Comparison of ENCODE assay signal across 7 mouse cellular contexts in the genomic region with DNA sequence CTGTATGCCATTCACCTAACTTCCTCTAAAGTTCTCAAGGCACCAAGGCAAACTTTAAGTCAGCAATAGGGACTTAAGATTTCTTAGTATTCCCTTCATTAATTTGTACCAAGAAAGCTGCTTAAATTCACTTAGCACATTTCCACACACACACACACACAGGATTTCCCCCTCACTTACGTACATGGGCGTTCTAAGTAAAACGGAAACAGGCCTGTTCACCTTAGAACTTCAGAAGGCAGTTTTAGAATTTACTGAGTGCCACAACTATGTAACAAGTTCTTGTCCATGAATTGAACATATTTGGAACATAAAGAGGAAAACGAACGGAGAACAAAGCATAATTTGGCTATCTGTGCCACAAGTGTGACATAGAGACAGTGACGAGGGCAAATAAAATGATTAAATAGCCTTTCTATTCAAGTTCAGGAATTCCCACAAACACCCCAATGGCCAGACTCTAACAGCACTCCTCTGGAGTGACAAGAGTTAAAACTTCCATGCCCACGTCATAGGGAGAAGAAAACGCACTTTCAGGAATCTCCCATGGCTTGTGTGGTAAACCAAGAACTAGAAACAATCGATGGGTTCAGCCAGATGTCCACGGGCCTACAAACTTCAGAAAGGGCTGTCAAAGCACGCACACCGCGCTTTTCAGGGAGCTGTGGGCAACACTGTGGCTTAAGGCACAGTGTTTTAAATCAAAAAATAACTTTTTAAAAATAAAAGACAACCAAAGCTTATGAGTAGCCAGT. TPM values are rescaled to one million over a fixed set of nuclear protein-coding genes. Genes with fewer than 3 reads are reported as not detected.
DNase-seq lines count a peak whose midpoint lies in the region; ATAC-seq lines count a peak whose summit lies in the region.

No protein-coding gene starts in this region.

- DNase-seq in CD8-positive naive resting alpha-beta T cell, adult 2 months (ENCODE audit: low read depth in 2 of 2, low spot score in 2 of 2), result peak; percentile 20 to 38
- no peak for DNase-seq in limb, embryonic 11.5 days (ENCODE audit: low spot score)
- no peak for DNase-seq in right cerebral cortex, postnatal 4 days

- H3K9me3 ChIP-seq in heart, embryonic 13.5 days, result no peaks in the 10 kb centered on the region
- H3K9me3 ChIP-seq in limb, embryonic 11.5 days (ENCODE audit: control insufficient read depth, low read length), result no peaks in the 10 kb centered on the region
- H3K9me3 ChIP-seq in neural tube, embryonic 13.5 days, result no peaks in the 10 kb centered on the region

- WGBS in heart, embryonic 13.5 days, result 56% methylated on average over 13 of the region's 13 CpGs
- WGBS in limb, embryonic 11.5 days, result 55% methylated on average over 13 of the region's 13 CpGs
- 44% methylated on average over 13 of the region's 13 CpGs for WGBS in neural tube, embryonic 13.5 days

- peaks cover 48% of the 10 kb centered on the region for H3K4me1 ChIP-seq in heart, embryonic 13.5 days
- H3K4me1 ChIP-seq in limb, embryonic 11.5 days (ENCODE audit: control insufficient read depth, insufficient read depth, low read length), result peaks cover 6% of the 10 kb centered on the region
- peaks cover 30% of the 10 kb centered on the region for H3K4me1 ChIP-seq in neural tube, embryonic 13.5 days (replicated peaks)

- peak overlapping the region; percentile 95 for H3K27ac ChIP-seq in heart, embryonic 13.5 days (replicated peaks)
- H3K27ac ChIP-seq in limb, embryonic 11.5 days (replicated peaks; ENCODE audit: low read depth, low read length), result no peak overlapping the region
- no peak overlapping the region for H3K27ac ChIP-seq in neural tube, embryonic 13.5 days (replicated peaks)

- H3K27me3 ChIP-seq in heart, embryonic 13.5 days (replicated peaks), result no peaks in the 10 kb centered on the region
- H3K27me3 ChIP-seq in limb, embryonic 11.5 days (ENCODE audit: control insufficient read depth, insufficient read depth, low read length), result no peaks in the 10 kb centered on the region
- H3K27me3 ChIP-seq in neural tube, embryonic 13.5 days, result peaks cover 21% of the 10 kb centered on the region

- peak overlapping the region; percentile 80 for H3K4me2 ChIP-seq in heart, embryonic 13.5 days
- peak overlapping the region; percentile 94 for H3K4me2 ChIP-seq in limb, embryonic 11.5 days (ENCODE audit: low read depth, severe bottlenecking)
- peak overlapping the region; percentile 93 for H3K4me2 ChIP-seq in neural tube, embryonic 13.5 days

- peaks cover 35% of the 10 kb centered on the region for H3K36me3 ChIP-seq in heart, embryonic 13.5 days
- peaks cover 11% of the 10 kb centered on the region for H3K36me3 ChIP-seq in limb, embryonic 11.5 days (ENCODE audit: control insufficient read depth, insufficient read depth, low read length)
- H3K36me3 ChIP-seq in neural tube, embryonic 13.5 days, result peaks cover 25% of the 10 kb centered on the region

- peak overlapping the region; percentile 92 for H3K9ac ChIP-seq in heart, embryonic 13.5 days
- peak overlapping the region; percentile 71; the same call in 1 of the 2 replicates for H3K9ac ChIP-seq in limb, embryonic 11.5 days (ENCODE audit: low read length)
- H3K9ac ChIP-seq in neural tube, embryonic 13.5 days, result 0 out of 2 replicates have a peak overlapping the region, but pooled peaks have one; percentile 82

- peak overlapping the region; percentile 81 for H3K4me3 ChIP-seq in heart, embryonic 13.5 days
- H3K4me3 ChIP-seq in limb, embryonic 11.5 days (ENCODE audit: low read depth, low read length), result peak overlapping the region; percentile 79
- peak overlapping the region; percentile 84 for H3K4me3 ChIP-seq in neural tube, embryonic 13.5 days

- ATAC-seq in activated CD4-positive, CD25-positive, alpha-beta regulatory T cell, adult 4 months, result peak; percentile 37
- ATAC-seq in heart, embryonic 13.5 days (ENCODE audit: extremely low read depth, insufficient number of reproducible peaks, low FRiP score, low TSS enrichment), result no peak
- ATAC-seq in limb, embryonic 11.5 days (ENCODE audit: insufficient number of reproducible peaks, low FRiP score, low TSS enrichment, low read depth), result no peak
- ATAC-seq in neural tube, embryonic 13.5 days (ENCODE audit: low read depth), result no peak
- ATAC-seq in cerebellum, adult (ENCODE audit: insufficient number of reproducible peaks, low FRiP score, low TSS enrichment), result no peak

RNA-seq across cellular contexts. Expression of a gene that starts 18.4 kb away (rescaled TPM):
- polyA plus RNA-seq in activated CD4-positive, CD25-positive, alpha-beta regulatory T cell, adult 4 months (2017; shearing (Covaris generic)), result 10 to 100 TPM; 28.6 to 30.5 TPM
- polyA plus RNA-seq in heart, embryonic 13.5 days (2015; fragmentation: Nextera tagmentation; extraction: Ambion mirVana), result 2.1 and 2.5 TPM in 2 replicates
- 4.1 and 4.4 TPM in 2 replicates for polyA plus RNA-seq in limb, embryonic 11.5 days (2014; fragmentation: Nextera tagmentation; extraction: Ambion mirVana)
- polyA plus RNA-seq in neural tube, embryonic 13.5 days (2015; fragmentation: Nextera tagmentation; extraction: Ambion mirVana), result 1.7 and 2.2 TPM in 2 replicates

Comparison
In these comparisons a context has a peak if more than half of its experiments do, and no peak if none do; other contexts are left out.
1. DNase-seq: peak in CD8-positive naive resting alpha-beta T cell, adult 2 months (2 of 2); none in limb, embryonic 11.5 days (single experiment) and right cerebral cortex, postnatal 4 days (single experiment).
2. Peak in every context shown above with its lines, with median percentiles within 50 percentile points of each other: H3K4me2 ChIP-seq, H3K4me3 ChIP-seq and H3K9ac ChIP-seq.